Mouse (Mus musculus): ENCODE results near the gene Fosl2. TPM values are rescaled to one million over a fixed set of nuclear protein-coding genes. Genes with fewer than 3 reads are reported as not detected.

Gene Fosl2
- polyA plus RNA-seq (2015; fragmentation: Nextera tagmentation; extraction: Ambion mirVana), result 5.4 and 6.2 TPM in 2 replicates

DNA sequence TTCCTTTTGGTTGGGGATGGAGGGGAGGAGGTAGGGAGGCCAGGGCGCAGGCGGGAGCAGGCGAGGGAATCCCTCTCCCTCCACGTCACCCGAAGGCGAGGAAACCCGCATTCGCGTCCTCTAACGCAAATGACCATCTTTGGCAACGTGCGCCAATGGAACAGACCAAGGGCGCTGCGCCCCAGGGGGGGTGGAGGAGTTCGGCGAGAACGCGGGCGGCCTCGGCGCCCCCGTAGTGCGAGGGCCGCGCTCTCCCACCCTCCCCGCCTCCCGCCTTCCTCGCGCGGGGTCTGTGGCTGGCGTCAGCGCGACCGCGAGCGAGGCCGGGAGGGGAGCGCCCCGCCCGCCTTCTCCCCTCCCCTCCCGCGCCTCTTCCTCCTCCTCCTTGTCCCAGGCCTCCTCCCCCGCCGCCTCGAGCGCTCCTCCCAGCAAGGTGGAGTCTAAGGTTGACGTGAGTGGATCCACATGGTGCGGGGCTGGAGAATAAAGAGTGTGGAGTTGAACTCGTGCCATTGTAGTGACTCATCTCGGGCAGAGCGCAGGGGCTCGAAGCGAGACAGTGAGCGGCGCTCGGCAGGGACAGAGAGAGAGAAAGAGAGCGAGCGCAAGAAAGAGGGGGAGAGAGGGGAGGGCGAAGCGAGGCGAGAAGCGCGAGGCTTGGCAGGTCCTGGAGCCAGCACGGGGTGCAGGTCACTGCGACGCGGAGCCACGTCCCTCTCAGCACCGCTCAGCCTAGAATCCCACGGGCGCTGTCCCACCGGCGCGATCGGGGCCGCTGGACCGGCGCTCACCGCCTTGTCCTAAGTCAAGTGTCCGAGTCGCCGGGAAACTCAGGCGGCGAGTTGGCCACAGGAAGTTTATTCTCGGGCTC is at the start of gene Fosl2:
Gene Fosl2, plus strand, starts transcription at position 466 of the 871 bp plus-strand sequence.
- Histone ChIP-seq H3K27me3 (0 out of 2 replicates have a peak, but pooled peaks cover 1% of the 10 kb centered on the region), H3K4me3 (replicated peaks) (peak within 1 kb of the TSS; percentile 70), H3K4me2 (peak within 1 kb of the TSS; percentile 91), H3K36me3 (no peaks in the 10 kb centered on the region), H3K4me1 (peaks cover 61% of the 10 kb centered on the region), H3K9me3 (replicated peaks) (no peaks in the 10 kb centered on the region), H3K27ac (peak within 1 kb of the TSS; percentile 97), H3K9ac (peak within 1 kb of the TSS; percentile 67)
- under 1% methylated on average over 74 of the region's 85 CpGs for WGBS
- peak; percentile 89 for ATAC-seq (replicated peaks; ENCODE audit: low FRiP score)

DNA sequence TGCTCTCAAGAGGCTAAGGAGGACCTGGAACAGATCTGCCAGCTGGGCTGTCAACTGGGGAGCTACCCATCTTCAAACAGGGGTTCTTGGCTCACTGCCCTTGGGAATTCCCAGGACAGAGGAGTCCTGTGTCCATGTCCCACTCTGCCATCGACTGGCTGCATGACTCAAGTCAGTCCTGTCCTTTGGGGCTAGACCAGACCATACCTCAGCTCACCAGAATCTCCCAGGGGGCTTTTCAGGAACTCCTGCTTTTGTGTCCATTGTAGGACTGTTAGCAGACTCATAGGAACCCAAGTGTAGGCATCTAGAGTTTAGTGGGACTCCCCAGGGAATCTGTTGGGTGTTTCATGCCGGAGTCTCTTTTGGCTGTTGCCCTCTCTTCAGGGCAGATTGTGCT is 49.6 kb upstream of the Fosl2 start:
- no peaks in the 10 kb centered on the region for H3K36me3 ChIP-seq
- WGBS, result 82% methylated on average over 2 of the region's 2 CpGs
- ATAC-seq (replicated peaks; ENCODE audit: low FRiP score), result no peak

DNA sequence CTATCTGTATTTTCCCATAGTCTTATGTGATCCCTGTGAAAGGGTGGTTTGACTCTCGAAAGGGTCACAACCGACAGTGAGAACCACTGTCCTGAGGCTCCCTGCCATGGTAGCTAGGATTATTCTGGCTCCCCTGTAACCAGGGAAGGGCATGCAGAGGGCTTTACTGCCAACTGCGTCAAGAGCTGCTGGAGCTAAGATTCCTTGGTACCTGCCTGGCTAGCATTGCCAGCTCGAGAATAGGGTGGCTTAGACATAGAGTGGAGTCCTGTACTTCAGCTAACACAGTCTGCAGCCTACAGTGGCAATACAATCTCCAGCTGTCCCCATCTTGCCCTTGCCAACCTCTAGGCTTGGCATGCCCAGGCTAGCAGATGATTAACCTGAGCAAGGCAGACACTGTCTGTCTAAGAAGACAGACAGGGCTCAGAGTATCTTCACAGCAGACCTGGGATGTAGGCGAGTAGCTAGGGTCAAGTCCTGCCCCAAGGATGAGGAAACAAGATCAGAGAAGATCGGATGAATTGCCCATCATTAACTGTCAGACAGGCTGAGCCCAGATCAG is 49.0 kb upstream of the Fosl2 start:
- Histone ChIP-seq H3K27ac (no peak overlapping the region), H3K27me3 (no peaks in the 10 kb centered on the region), H3K4me1 (peaks cover 23% of the 10 kb centered on the region), H3K36me3 (no peaks in the 10 kb centered on the region), H3K4me2 (no peak overlapping the region), H3K9me3 (replicated peaks) (no peaks in the 10 kb centered on the region), H3K4me3 (replicated peaks) (no peak overlapping the region), H3K9ac (no peak overlapping the region)
- no peak for ATAC-seq (replicated peaks; ENCODE audit: low FRiP score)
- 82% methylated on average over 6 of the region's 6 CpGs for WGBS

More for the DNA sequence above, 49.6 kb upstream of the Fosl2 start:
- Histone ChIP-seq H3K4me2 (no peak overlapping the region), H3K27ac (no peak overlapping the region), H3K9me3 (replicated peaks) (no peaks in the 10 kb centered on the region), H3K27me3 (no peaks in the 10 kb centered on the region), H3K4me1 (peaks cover 25% of the 10 kb centered on the region), H3K9ac (no peak overlapping the region), H3K4me3 (replicated peaks) (no peak overlapping the region)

DNA sequence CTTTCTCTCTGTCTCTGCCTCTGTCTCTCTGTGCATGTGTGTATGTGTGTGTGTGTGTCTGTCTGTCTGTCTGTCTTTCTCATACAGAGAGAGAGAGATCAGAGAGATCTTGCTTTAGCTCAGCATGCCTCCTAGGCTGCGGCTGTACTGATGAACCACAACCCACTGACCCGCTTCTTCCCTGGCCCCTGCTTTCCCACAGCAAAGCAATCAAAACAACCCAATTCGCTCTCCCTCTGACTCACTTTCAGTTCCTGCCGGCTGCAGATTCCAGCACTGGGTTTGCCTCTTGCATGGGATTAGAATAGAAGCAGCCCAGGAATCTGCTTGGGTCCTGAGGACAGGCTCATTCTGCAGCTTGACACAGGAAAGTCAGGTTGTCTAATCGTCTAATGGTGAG is 46.1 kb upstream of the Fosl2 start:
- WGBS, result 39% methylated on average over 5 of the region's 5 CpGs
- Histone ChIP-seq H3K4me3 (replicated peaks) (no peak overlapping the region), H3K9me3 (replicated peaks) (no peaks in the 10 kb centered on the region), H3K27me3 (no peaks in the 10 kb centered on the region), H3K27ac (no peak overlapping the region), H3K4me2 (no peak overlapping the region), H3K4me1 (peaks cover 18% of the 10 kb centered on the region), H3K36me3 (no peaks in the 10 kb centered on the region), H3K9ac (no peak overlapping the region)
- no peak for ATAC-seq (replicated peaks; ENCODE audit: low FRiP score)

DNA sequence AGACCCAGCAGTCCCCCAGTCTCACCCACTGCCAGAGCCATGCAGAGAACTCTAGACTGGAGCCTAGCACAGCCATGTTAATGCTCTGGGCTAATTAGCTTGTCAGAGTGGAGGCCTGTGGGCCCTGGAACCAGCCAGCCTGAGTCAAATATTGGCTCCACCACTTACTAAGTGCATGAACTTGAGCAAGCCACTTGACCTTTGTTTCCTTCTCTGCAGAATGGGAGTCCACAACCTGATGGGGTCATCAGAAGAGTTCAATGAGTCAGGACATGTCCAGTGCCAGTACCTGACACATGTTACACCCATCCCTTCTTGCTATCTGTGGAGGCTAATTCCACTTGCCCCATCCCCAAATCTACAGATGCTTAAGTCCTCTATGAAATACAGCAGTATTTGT is 43.3 kb upstream of the Fosl2 start:
- Histone ChIP-seq H3K4me1 (peaks cover 16% of the 10 kb centered on the region), H3K9ac (no peak overlapping the region), H3K27me3 (no peaks in the 10 kb centered on the region), H3K4me2 (no peak overlapping the region), H3K36me3 (no peaks in the 10 kb centered on the region), H3K27ac (no peak overlapping the region), H3K9me3 (replicated peaks) (no peaks in the 10 kb centered on the region), H3K4me3 (replicated peaks) (no peak overlapping the region)
- no peak; the same call in 1 of the 2 replicates for ATAC-seq (replicated peaks; ENCODE audit: low FRiP score)

DNA sequence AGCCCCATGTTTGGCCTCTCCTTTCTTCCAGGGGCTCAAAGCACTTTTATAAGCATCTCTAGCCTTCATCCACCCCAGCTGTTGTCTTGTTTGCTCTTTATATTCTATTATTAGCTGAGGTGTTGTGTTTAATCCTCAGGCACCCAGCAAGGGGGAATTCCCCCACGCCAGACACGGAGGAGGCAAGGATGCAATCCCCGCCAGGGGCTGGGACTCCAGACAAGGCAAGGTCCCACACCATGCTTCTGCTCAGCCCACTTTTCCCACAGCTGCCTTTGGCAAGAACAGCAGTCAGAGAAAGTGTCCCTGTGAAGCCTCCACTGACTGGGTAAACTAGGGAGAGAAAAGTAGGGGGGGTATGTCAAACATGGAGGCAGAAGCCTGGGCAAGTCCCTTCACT is 36.9 kb upstream of the Fosl2 start:
- no peak for ATAC-seq (replicated peaks; ENCODE audit: low FRiP score)
- Histone ChIP-seq H3K4me2 (no peak overlapping the region), H3K9me3 (replicated peaks) (no peaks in the 10 kb centered on the region), H3K9ac (no peak overlapping the region), H3K4me3 (replicated peaks) (no peak overlapping the region), H3K4me1 (peaks cover 14% of the 10 kb centered on the region), H3K27ac (no peak overlapping the region), H3K36me3 (no peaks in the 10 kb centered on the region), H3K27me3 (no peaks in the 10 kb centered on the region)
- WGBS, result 78% methylated on average over 3 of the region's 3 CpGs

DNA sequence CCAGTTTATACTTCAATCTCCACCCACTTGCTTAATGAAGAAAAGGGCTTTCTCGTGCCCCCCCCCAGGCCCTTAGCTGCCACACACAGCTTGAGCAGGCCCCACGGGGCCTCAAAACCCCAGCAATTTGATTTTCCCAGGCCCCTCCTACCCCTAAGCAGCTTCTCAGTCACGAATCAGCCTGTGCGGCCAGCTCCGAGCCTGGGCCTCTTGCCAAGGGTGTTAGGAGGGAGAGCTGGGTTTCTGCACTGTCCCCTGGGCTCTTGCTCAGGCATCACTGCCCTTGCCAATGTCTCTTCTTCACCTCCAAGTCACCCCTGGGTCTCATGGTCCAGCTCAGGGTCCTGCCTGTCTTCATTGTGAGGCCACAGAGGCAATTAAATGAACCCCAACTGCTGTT is 33.1 kb upstream of the Fosl2 start:
- ATAC-seq (replicated peaks; ENCODE audit: low FRiP score), result no peak; the same call in 1 of the 2 replicates
- peak overlapping the region; percentile 0; the same call in 1 of the 2 replicates for H3K27ac ChIP-seq

DNA sequence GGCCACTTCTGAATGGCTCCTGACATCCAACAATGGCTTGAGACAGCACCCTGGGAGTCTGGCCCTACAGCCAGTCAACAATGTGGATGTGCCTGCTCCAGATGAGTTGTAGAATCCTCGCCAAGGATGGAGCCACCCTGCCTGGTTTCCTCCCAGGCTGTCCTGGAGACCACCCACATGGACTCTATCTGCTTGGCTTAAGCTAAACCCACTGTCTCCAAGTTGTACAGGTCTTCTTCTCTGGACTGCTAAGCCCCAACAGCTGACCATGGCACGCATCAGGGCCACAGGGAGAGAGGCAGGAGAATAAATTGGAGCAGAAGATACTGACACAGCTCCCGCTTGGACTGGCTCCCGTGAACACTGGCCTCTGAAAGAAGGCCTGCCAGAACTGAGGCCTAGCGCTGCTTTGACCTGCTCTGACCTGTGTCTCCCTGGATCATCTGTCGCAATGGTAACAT is 32.6 kb upstream of the Fosl2 start:
- WGBS, result 59% methylated on average over 6 of the region's 6 CpGs
- ATAC-seq (replicated peaks; ENCODE audit: low FRiP score), result no peak
- Histone ChIP-seq H3K36me3 (no peaks in the 10 kb centered on the region), H3K9me3 (replicated peaks) (no peaks in the 10 kb centered on the region), H3K4me2 (no peak overlapping the region), H3K9ac (no peak overlapping the region), H3K27me3 (no peaks in the 10 kb centered on the region), H3K4me1 (peaks cover 14% of the 10 kb centered on the region), H3K27ac (0 out of 2 replicates have a peak overlapping the region, but pooled peaks have one; percentile 0), H3K4me3 (replicated peaks) (no peak overlapping the region)

More for the DNA sequence above, 33.1 kb upstream of the Fosl2 start:
- Histone ChIP-seq H3K27me3 (no peaks in the 10 kb centered on the region), H3K4me2 (no peak overlapping the region), H3K36me3 (no peaks in the 10 kb centered on the region), H3K4me3 (replicated peaks) (no peak overlapping the region), H3K9ac (no peak overlapping the region), H3K9me3 (replicated peaks) (no peaks in the 10 kb centered on the region), H3K4me1 (peaks cover 14% of the 10 kb centered on the region)
- WGBS, result 44% methylated on average over 5 of the region's 5 CpGs

DNA sequence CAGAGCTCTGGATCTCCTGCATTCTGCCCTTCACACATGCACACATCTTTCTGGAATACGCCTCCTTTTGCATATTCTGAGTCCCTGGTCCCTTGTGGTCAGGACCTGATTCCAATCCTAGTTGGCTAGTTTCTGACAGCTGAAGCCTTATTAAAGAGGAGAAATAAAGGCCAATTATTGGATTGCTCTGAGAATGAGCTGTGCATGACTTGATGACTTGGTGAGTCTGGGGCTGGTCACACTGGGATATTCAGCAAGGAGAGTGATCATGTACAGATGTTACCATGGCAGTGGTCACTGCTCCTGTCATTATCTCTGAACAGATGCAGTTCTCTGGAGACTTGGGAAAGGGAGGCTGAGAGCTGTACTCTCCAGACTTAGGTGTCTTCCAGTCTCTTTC is 32.1 kb upstream of the Fosl2 start:
- H3K27me3 ChIP-seq, result no peaks in the 10 kb centered on the region
- 92% methylated on average over 1 of the region's 1 CpGs for WGBS
- no peak overlapping the region for H3K4me3 ChIP-seq (replicated peaks)
- no peak overlapping the region for H3K27ac ChIP-seq
- H3K36me3 ChIP-seq, result no peaks in the 10 kb centered on the region
- ATAC-seq (replicated peaks; ENCODE audit: low FRiP score), result no peak
- H3K9ac ChIP-seq, result no peak overlapping the region
- H3K4me1 ChIP-seq, result peaks cover 14% of the 10 kb centered on the region
- H3K4me2 ChIP-seq, result no peak overlapping the region
- no peaks in the 10 kb centered on the region for H3K9me3 ChIP-seq (replicated peaks)

DNA sequence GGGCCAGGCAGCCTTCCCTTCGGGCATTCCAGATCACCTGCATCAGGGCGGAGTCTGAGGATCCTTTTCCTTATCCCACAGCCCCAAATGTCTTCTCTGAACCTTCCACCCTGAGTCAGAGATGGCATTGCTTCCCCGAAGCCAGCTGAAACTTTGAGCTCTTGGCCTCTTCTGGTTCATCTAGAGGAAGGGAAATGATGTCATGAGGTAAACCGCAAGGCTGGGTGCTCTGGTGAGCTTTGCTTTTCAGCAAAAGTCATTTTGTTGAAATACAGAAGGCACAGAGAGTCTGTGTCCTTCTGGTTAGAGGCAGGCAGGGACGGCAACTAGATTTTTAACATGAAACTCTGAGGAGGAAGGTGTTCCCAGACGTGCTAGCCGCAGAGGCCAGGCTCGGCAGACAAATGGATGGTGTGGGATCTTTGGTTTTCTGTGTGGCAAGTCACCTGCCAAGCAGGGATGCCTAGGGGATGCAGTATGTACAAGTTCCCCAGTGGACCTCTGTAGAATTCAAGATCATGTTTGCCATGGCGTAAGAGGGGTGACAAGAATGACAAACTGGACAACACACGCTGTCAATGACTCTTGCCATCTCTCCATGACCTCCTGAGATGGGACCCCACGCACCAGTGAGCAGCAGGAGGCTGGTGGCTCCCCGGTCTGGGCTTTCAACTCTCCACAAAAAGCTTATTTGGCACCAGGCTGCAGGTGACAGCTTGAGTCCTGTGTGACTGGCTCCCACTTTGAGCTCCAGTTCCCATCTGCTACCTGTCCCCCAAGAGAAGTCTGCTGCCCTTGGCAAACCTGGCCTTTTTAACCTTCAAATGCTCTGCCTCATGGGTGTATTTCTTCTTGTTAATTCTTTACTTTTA is 31.2 kb upstream of the Fosl2 start:
- Histone ChIP-seq H3K4me2 (no peak overlapping the region), H3K27me3 (no peaks in the 10 kb centered on the region; the same call in 1 of the 2 replicates), H3K9ac (no peak overlapping the region), H3K36me3 (no peaks in the 10 kb centered on the region), H3K27ac (no peak overlapping the region), H3K4me3 (replicated peaks) (no peak overlapping the region), H3K9me3 (replicated peaks) (no peaks in the 10 kb centered on the region), H3K4me1 (peaks cover 14% of the 10 kb centered on the region)
- ATAC-seq (replicated peaks; ENCODE audit: low FRiP score), result no peak
- WGBS, result 85% methylated on average over 12 of the region's 12 CpGs

DNA sequence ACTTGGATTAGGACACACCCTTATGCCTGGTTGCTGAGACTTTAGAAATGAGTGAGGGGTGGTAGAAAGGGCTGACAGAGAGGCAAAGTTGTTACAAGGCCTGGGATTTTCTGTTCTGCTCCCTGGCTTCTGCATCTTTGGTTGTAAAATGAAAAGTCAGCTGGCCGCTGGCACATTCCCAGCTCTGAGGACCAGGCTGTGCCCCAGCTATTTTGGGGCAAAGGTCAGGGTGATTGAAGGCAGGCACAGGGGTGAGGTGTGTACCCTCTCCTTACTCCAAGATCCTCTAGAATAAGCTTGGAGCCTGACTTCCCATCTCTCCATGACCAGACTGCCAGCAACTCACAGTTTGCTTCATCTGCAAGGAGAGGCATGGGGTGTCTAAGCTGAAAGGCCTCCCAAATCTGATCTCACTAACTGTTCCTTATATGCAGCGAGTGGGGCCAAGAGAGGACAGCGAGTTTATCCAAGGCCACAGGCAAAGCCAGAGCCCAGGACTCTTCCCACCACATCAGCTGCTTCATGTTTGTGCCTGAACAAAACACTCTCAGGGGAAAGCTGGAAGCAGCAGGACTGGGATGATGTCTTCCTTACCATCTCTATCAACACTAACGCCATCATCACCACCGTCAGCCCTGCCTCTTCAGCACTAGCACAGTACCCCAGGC is 29.0 kb upstream of the Fosl2 start:
- Histone ChIP-seq H3K9ac (no peak overlapping the region), H3K9me3 (replicated peaks) (no peaks in the 10 kb centered on the region), H3K4me2 (no peak overlapping the region), H3K4me1 (peaks cover 14% of the 10 kb centered on the region), H3K27me3 (no peaks in the 10 kb centered on the region; the same call in 1 of the 2 replicates), H3K4me3 (replicated peaks) (no peak overlapping the region), H3K27ac (no peak overlapping the region), H3K36me3 (no peaks in the 10 kb centered on the region)
- 83% methylated on average over 5 of the region's 5 CpGs for WGBS
- ATAC-seq (replicated peaks; ENCODE audit: low FRiP score), result no peak
